Mouse (Mus musculus): Measurements from ENCODE around the gene 3830406C13Rik. TPM values are rescaled to one million over a fixed set of nuclear protein-coding genes. Genes with fewer than 3 reads are reported as not detected.

Gene 3830406C13Rik
- polyA plus RNA-seq, 1 experiment from 2014 or later: 41.9 TPM

- H3K9ac ChIP-seq: peak overlapping the region; percentile 92
- no peaks in the 10 kb centered on the region for H3K9me3 ChIP-seq (replicated peaks)
- WGBS: 4% methylated on average over 24 of the region's 24 CpGs
- peak overlapping the region; percentile 61 for H3K4me3 ChIP-seq
- peaks cover 90% of the 10 kb centered on the region for H3K27me3 ChIP-seq
- no peak for ATAC-seq
- H3K4me1 ChIP-seq: peaks cover 78% of the 10 kb centered on the region
- peak overlapping the region; percentile 60 for H3K4me2 ChIP-seq
- peak overlapping the region; percentile 97 for H3K27ac ChIP-seq
- H3K36me3 ChIP-seq (ENCODE audit: poor library complexity, severe bottlenecking): peaks cover 6% of the 10 kb centered on the region; the same call in 1 of the 2 replicates
These were observed 60.2 kb downstream of the 3830406C13Rik start for GRCm38 (mm10) chr14:12344061-12344745.

- H3K9ac ChIP-seq: peak overlapping the region; percentile 92
- peaks cover 6% of the 10 kb centered on the region; the same call in 1 of the 2 replicates for H3K36me3 ChIP-seq (ENCODE audit: poor library complexity, severe bottlenecking)
- H3K27me3 ChIP-seq: peaks cover 91% of the 10 kb centered on the region
- H3K27ac ChIP-seq: peak overlapping the region; percentile 97
- H3K9me3 ChIP-seq (replicated peaks): no peaks in the 10 kb centered on the region
- peak overlapping the region; percentile 61 for H3K4me3 ChIP-seq
- H3K4me2 ChIP-seq: peak overlapping the region; percentile 60
- WGBS: under 1% methylated on average over 31 of the region's 39 CpGs
- ATAC-seq: peak; percentile 23
- peaks cover 80% of the 10 kb centered on the region for H3K4me1 ChIP-seq
These were observed 60.8 kb downstream of the 3830406C13Rik start for GRCm38 (mm10) chr14:12344746-12345240.

- ATAC-seq: peak; percentile 55
- WGBS: under 1% methylated on average over 40 of the region's 40 CpGs
- Histone ChIP-seq H3K27ac (peak overlapping the region; percentile 97), H3K36me3 (ENCODE audit: poor library complexity, severe bottlenecking) (peaks cover 6% of the 10 kb centered on the region; the same call in 1 of the 2 replicates), H3K4me2 (peak overlapping the region; percentile 60), H3K9ac (peak overlapping the region; percentile 92), H3K9me3 (replicated peaks) (no peaks in the 10 kb centered on the region), H3K4me1 (peaks cover 81% of the 10 kb centered on the region), H3K27me3 (peaks cover 93% of the 10 kb centered on the region), H3K4me3 (peak overlapping the region; percentile 61)
These were observed 61.4 kb downstream of the 3830406C13Rik start for GRCm38 (mm10) chr14:12345241-12345921.

GRCm38 (mm10) chr14:12346011-12346864 is 62.3 kb downstream of the 3830406C13Rik start:
- H3K27ac ChIP-seq: peak overlapping the region; percentile 97
- peak overlapping the region; percentile 92 for H3K9ac ChIP-seq
- H3K36me3 ChIP-seq (ENCODE audit: poor library complexity, severe bottlenecking): peaks cover 6% of the 10 kb centered on the region; the same call in 1 of the 2 replicates
- no peaks in the 10 kb centered on the region for H3K9me3 ChIP-seq (replicated peaks)
- H3K4me2 ChIP-seq: peak overlapping the region; percentile 60
- H3K4me3 ChIP-seq: peak overlapping the region; percentile 61
- peaks cover 96% of the 10 kb centered on the region for H3K27me3 ChIP-seq
- peaks cover 76% of the 10 kb centered on the region for H3K4me1 ChIP-seq
- ATAC-seq: peak; percentile 61
- WGBS: under 1% methylated on average over 50 of the region's 50 CpGs

GRCm38 (mm10) chr14:12346865-12347600 is 63.1 kb downstream of the 3830406C13Rik start:
- H3K4me3 ChIP-seq: peak overlapping the region; percentile 61
- no peaks in the 10 kb centered on the region for H3K9me3 ChIP-seq (replicated peaks)
- peak overlapping the region; percentile 97 for H3K27ac ChIP-seq
- peak overlapping the region; percentile 92 for H3K9ac ChIP-seq
- H3K4me1 ChIP-seq: peaks cover 68% of the 10 kb centered on the region
- peak; percentile 28; the same call in 1 of the 2 replicates for ATAC-seq
- WGBS: 1% methylated on average over 26 of the region's 26 CpGs
- H3K4me2 ChIP-seq: peak overlapping the region; percentile 60
- H3K36me3 ChIP-seq (ENCODE audit: poor library complexity, severe bottlenecking): peaks cover 6% of the 10 kb centered on the region; the same call in 1 of the 2 replicates
- peaks cover 96% of the 10 kb centered on the region for H3K27me3 ChIP-seq

GRCm38 (mm10) chr14:12348089-12348488 is 64.1 kb downstream of the 3830406C13Rik start, which contains the start of gene Fezf2:
TSS of gene Fezf2 (minus strand) at chr14:12348189.
- no peak for ATAC-seq
- Histone ChIP-seq H3K9me3 (replicated peaks) (no peaks in the 10 kb centered on the region), H3K4me3 (peak within 1 kb of the TSS; percentile 61), H3K4me2 (peak within 1 kb of the TSS; percentile 60), H3K36me3 (ENCODE audit: poor library complexity, severe bottlenecking) (no peaks in the 10 kb centered on the region; the same call in 1 of the 2 replicates), H3K27ac (peak within 1 kb of the TSS; percentile 97), H3K4me1 (peaks cover 64% of the 10 kb centered on the region), H3K27me3 (peaks cover 96% of the 10 kb centered on the region), H3K9ac (peak within 1 kb of the TSS; percentile 92; the same call in 1 of the 2 replicates)
- 3% methylated on average over 2 of the region's 2 CpGs for WGBS

- Histone ChIP-seq H3K4me2 (no peak overlapping the region), H3K27ac (no peak overlapping the region), H3K27me3 (peaks cover 97% of the 10 kb centered on the region), H3K36me3 (ENCODE audit: poor library complexity, severe bottlenecking) (no peaks in the 10 kb centered on the region), H3K4me1 (peaks cover 59% of the 10 kb centered on the region), H3K9ac (no peak overlapping the region), H3K9me3 (replicated peaks) (no peaks in the 10 kb centered on the region), H3K4me3 (no peak overlapping the region)
- ATAC-seq: no peak
- 20% methylated on average over 15 of the region's 15 CpGs for WGBS
These were observed 65.5 kb downstream of the 3830406C13Rik start for GRCm38 (mm10) chr14:12349334-12350090.

- no peak overlapping the region for H3K27ac ChIP-seq
- H3K9ac ChIP-seq: peak overlapping the region; percentile 38; the same call in 1 of the 2 replicates
- 0 out of 2 replicates have a peak overlapping the region, but pooled peaks have one; percentile 9 for H3K4me2 ChIP-seq
- WGBS: 19% methylated on average over 16 of the region's 16 CpGs
- no peak overlapping the region for H3K4me3 ChIP-seq
- no peaks in the 10 kb centered on the region for H3K36me3 ChIP-seq (ENCODE audit: poor library complexity, severe bottlenecking)
- H3K27me3 ChIP-seq: peaks cover 94% of the 10 kb centered on the region
- ATAC-seq: no peak
- H3K9me3 ChIP-seq (replicated peaks): no peaks in the 10 kb centered on the region
- H3K4me1 ChIP-seq: peaks cover 51% of the 10 kb centered on the region
These were observed 66.4 kb downstream of the 3830406C13Rik start for GRCm38 (mm10) chr14:12350271-12350916.
